Comparison of ENCODE assay signal across 9 mouse cellular contexts in genomic region chr6:84142481-84142880, GRCm38 (mm10).
DNase-seq lines count a peak whose midpoint lies in the region.
"Had no signal": no experiment of that assay in that cellular context is flagged by ENCODE, and none has a peak within 500 bp of the region (broad histone marks: within the 10 kb centered on the region; RNA-seq: fewer than 3 reads in every experiment).

No protein-coding gene starts in this region.

- intact Hi-C loops in heart, postnatal 25 days (cut with DNase I): loop anchor here (10.0 kb wide), 1 partner anchor 172 kb away; no protein-coding TSS in a partner anchor

- 0 out of 2 replicates have a peak overlapping the region, but pooled peaks have one; percentile 23 for H3K27ac ChIP-seq in heart, embryonic 10.5 days

- peaks cover 15% of the 10 kb centered on the region for H3K4me1 ChIP-seq in heart, embryonic 10.5 days

- 85% methylated on average over 9 of the region's 9 CpGs for WGBS in heart, embryonic 10.5 days

- H3K36me3 ChIP-seq in heart, embryonic 10.5 days: peaks cover 37% of the 10 kb centered on the region

- no peaks in the 10 kb centered on the region for H3K27me3 ChIP-seq in heart, embryonic 10.5 days (ENCODE audit: insufficient read depth, poor library complexity, severe bottlenecking)

- DNase-seq in heart, embryonic 10.5 days (ENCODE audit: low spot score): no peak
- no peak for DNase-seq in heart, postnatal 25 days (ENCODE audit: low spot score)
- peak; percentile 46 for DNase-seq in thymus, postnatal 4 days
- no peak for DNase-seq in thymus, postnatal 25 days
- peak; percentile 13 to 23 for DNase-seq in kidney, adult 8-10 months
- DNase-seq in spleen, postnatal 14 days (ENCODE audit: low spot score in 2 of 2): no peak
- DNase-seq in ovary, postnatal 36 days (ENCODE audit: low spot score): no peak
- no peak for DNase-seq in testis, postnatal 10 days (ENCODE audit: low spot score)
- DNase-seq: thymus, adult 18-20 months had no signal

- no peaks in the 10 kb centered on the region for H3K9me3 ChIP-seq in heart, embryonic 10.5 days

- H3K4me3 ChIP-seq in heart, embryonic 10.5 days: no peak overlapping the region

Comparison
In these comparisons a context has a peak if more than half of its experiments do, and no peak if none do; other contexts are left out.
1. DNase-seq: peak in thymus, postnatal 4 days (single experiment) and kidney, adult 8-10 months (2 of 2); none in heart, embryonic 10.5 days (single experiment), heart, postnatal 25 days (single experiment), thymus, postnatal 25 days (single experiment), spleen, postnatal 14 days (0 of 2), ovary, postnatal 36 days (single experiment) and testis, postnatal 10 days (single experiment).